Mouse (Mus musculus) limb, embryonic 14.5 days (tissue): ENCODE measurements around the gene Sgpp2. TPM values are rescaled to one million over a fixed set of nuclear protein-coding genes. Genes with fewer than 3 reads are reported as not detected.

ENCODE experiments used
- ATAC-seq: fragments of 200-750 bp; cut with Nextera tagmentation; 2 replicates; pipeline ENCODE4 v1.8.0; 2017; ENCODE audit warnings: low read depth, moderate number of reproducible peaks, moderate TSS enrichment; ENCODE audit not compliant: low FRiP score
- DNase-seq: peaks from one replicate; pipeline ENCODE4 v3.0.0-alpha.2; 2015; ENCODE audit warnings: low spot score
- H3K27ac ChIP-seq: fragments of 300-500 bp; sonication (generic); replicated peaks from 2 replicates; pipeline ENCODE4 v1.5.1; 2014; ENCODE audit warnings: low read depth, mild to moderate bottlenecking, low read length, moderate library complexity, mixed read lengths
- H3K27me3 ChIP-seq: fragments of 300-500 bp; sonication (generic); 2 replicates; pipeline ENCODE4 v1.6.1; 2014; ENCODE audit warnings: low read length, mixed read lengths; ENCODE audit not compliant: control insufficient read depth, insufficient read depth
- H3K36me3 ChIP-seq: fragments of 300-500 bp; sonication (generic); 2 replicates; pipeline ENCODE4 v1.6.1; 2014; ENCODE audit warnings: mild to moderate bottlenecking, low read length, moderate library complexity, mixed read lengths; ENCODE audit not compliant: control insufficient read depth, insufficient read depth
- H3K4me1 ChIP-seq: fragments of 300-500 bp; sonication (generic); 2 replicates; pipeline ENCODE4 v1.6.1; 2014; ENCODE audit warnings: antibody characterized with exemption, low read length, mixed read lengths; ENCODE audit not compliant: control insufficient read depth, insufficient read depth
- H3K4me2 ChIP-seq: fragments of 300-500 bp; sonication (generic); replicated peaks from 2 replicates; pipeline ENCODE4 v1.6.1; 2014; ENCODE audit warnings: low read depth, mild to moderate bottlenecking, low read length, moderate library complexity; ENCODE audit not compliant: severe bottlenecking
- H3K4me3 ChIP-seq: fragments of 300-500 bp; sonication (generic); replicated peaks from 2 replicates; pipeline ENCODE4 v1.5.1; 2014; ENCODE audit warnings: low read length
- H3K9ac ChIP-seq: fragments of 300-500 bp; sonication (generic); 2 replicates; pipeline ENCODE4 v1.6.1; 2014; ENCODE audit warnings: mild to moderate bottlenecking, low read depth, low read length, moderate library complexity; ENCODE audit not compliant: severe bottlenecking
- H3K9me3 ChIP-seq: fragments of 300-500 bp; sonication (generic); 2 replicates; pipeline ENCODE4 v1.6.1; 2016; ENCODE audit warnings: low read length; ENCODE audit not compliant: control insufficient read depth
- POLR2A ChIP-seq: fragments of 200-500 bp; IDR thresholded peaks from 2 replicates; pipeline ENCODE4 v1.8.0; 2012; ENCODE audit warnings: inconsistent platforms, mild to moderate bottlenecking, moderate library complexity, borderline replicate concordance; ENCODE audit not compliant: insufficient read depth, insufficient read length; ENCODE audit errors: extremely low read depth
- WGBS: fragments of 180-500 bp; shearing (Covaris S2); extraction: QIAGEN DNeasy Blood & Tissue Kit; methylation state at CpG from one replicate; pipeline ENCODE4 v1.1.7; 2014; 5-methylcytosine and 5-hydroxymethylcytosine counted together
- polyA plus RNA-seq, 2 experiments: library from polyadenylated mRNA; depleted of rRNA in 1 of 2; stranded (reverse) in 1 of 2; unstranded in 1 of 2; fragments of >200 nt; fragmentation: Nextera tagmentation in 1 of 2; extraction: Ambion mirVana in 1 of 2; gene quantifications; 2 replicates each; pipeline versions ENCODE4 v1.2.1 to v1.2.3; 2012 to 2014

Gene Sgpp2
- polyA plus RNA-seq, 2 experiments, result 0.55 to 0.69 TPM

DNA sequence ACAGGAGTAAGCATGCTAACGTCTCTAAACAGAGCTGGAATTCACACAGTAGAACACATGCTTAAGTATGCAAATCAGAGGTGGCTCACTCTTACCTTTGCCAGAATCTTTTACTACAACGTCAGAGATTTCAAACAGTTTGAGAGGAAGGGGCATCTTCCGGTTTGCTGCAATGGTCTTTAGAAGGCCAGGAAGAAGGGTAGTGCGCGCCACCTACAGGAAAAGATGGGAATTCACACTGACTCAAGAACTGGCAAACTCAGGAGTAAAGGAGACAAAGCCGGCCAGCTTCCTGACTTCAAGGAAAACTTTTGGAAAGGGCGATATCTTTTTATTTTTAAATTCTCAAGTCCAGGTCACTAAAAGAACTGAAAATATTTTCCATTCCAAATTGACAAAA lies 144.5 kb downstream of the Sgpp2 start:
- Histone ChIP-seq H3K36me3 (peaks cover 65% of the 10 kb centered on the region), H3K9ac (no peak overlapping the region), H3K4me3 (no peak overlapping the region), H3K27me3 (no peaks in the 10 kb centered on the region), H3K27ac (no peak overlapping the region), H3K9me3 (no peaks in the 10 kb centered on the region), H3K4me1 (no peaks in the 10 kb centered on the region), H3K4me2 (no peak overlapping the region)
- WGBS, result 33% methylated on average over 7 of the region's 7 CpGs
- TF ChIP-seq POLR2A, result no peak
- peak; percentile 38 for DNase-seq
- no peak for ATAC-seq

Other genes starting within 250 kb of the Sgpp2 start
- gene Pax3, start 113.2 kb upstream of the Sgpp2 start, polyA plus RNA-seq (2012; rRNA removed), result 0.54 and 0.69 TPM in 2 replicates
- 0.97 and 0.99 TPM in 2 replicates for gene Pax3, start 113.2 kb upstream of the Sgpp2 start, polyA plus RNA-seq (2014; fragmentation: Nextera tagmentation; extraction: Ambion mirVana)
- gene Farsb, start 178.6 kb downstream of the Sgpp2 start, polyA plus RNA-seq (2012; rRNA removed), result 49.6 and 60.3 TPM in 2 replicates
- gene Farsb, start 178.6 kb downstream of the Sgpp2 start, polyA plus RNA-seq (2014; fragmentation: Nextera tagmentation; extraction: Ambion mirVana), result 124 and 131 TPM in 2 replicates
- 0.18 and 0.41 TPM in 2 replicates for gene Mogat1, start 200.6 kb downstream of the Sgpp2 start, polyA plus RNA-seq (2012; rRNA removed)
- 0.37 and 0.54 TPM in 2 replicates for gene Mogat1, start 200.6 kb downstream of the Sgpp2 start, polyA plus RNA-seq (2014; fragmentation: Nextera tagmentation; extraction: Ambion mirVana)
- 0.58 and 0.72 TPM in 2 replicates for gene BC035947, start 201.8 kb downstream of the Sgpp2 start, polyA plus RNA-seq (2012; rRNA removed)
- 0.06 and 0.33 TPM in 2 replicates for gene BC035947, start 201.8 kb downstream of the Sgpp2 start, polyA plus RNA-seq (2014; fragmentation: Nextera tagmentation; extraction: Ambion mirVana)